Mouse (Mus musculus) MEL (cell line): ENCODE measurements at regions not wholly inside any gene's neighbourhood (a gene's known extent, or its start where the extent isn't known, plus 50 kb on each side); places are given as distances from the start of the nearest gene placed in this dataset.

ENCODE experiments used
- DNase-seq: peaks from one replicate; pipeline ENCODE4 v3.0.0; 2011; ENCODE audit warnings: low read depth, low spot score
- H3K27ac ChIP-seq: 2 replicates; pipeline ENCODE4 v1.5.1; 2012; ENCODE audit warnings: low read depth, mild to moderate bottlenecking, control low read depth, low read length, moderate library complexity; ENCODE audit not compliant: control insufficient read depth
- H3K27me3 ChIP-seq, 2 experiments: fragments of 150-350 bp in 1 of 2; sonication (generic) in 1 of 2; 2 replicates each; pipeline ENCODE4 v1.6.1; 2012; ENCODE audit warnings: low read length in 2 of 2, mild to moderate bottlenecking in 2 of 2, improper control_type of control experiment in 1 of 2, moderate library complexity in 1 of 2; ENCODE audit not compliant: insufficient read depth in 2 of 2, control insufficient read depth in 1 of 2
- H3K36me3 ChIP-seq, 2 experiments: 2 replicates each; pipeline ENCODE4 v1.6.1; 2012 to 2014; ENCODE audit warnings: low read length in 2 of 2, improper control_type of control experiment in 1 of 2, inconsistent platforms in 1 of 2, mild to moderate bottlenecking in 1 of 2; ENCODE audit not compliant: insufficient read depth in 2 of 2, control insufficient read depth in 1 of 2
- H3K4me1 ChIP-seq, 2 experiments: fragments of 150-350 bp in 1 of 2; sonication (generic) in 1 of 2; 2 replicates each; pipeline ENCODE4 v1.6.1; 2012; ENCODE audit warnings: low read length in 2 of 2, improper control_type of control experiment in 1 of 2, mild to moderate bottlenecking in 1 of 2; ENCODE audit not compliant: insufficient read depth in 2 of 2, control insufficient read depth in 1 of 2
- H3K4me3 ChIP-seq, 2 experiments: fragments of 150-350 bp in 1 of 2; sonication (generic) in 1 of 2; 2 replicates each; pipeline ENCODE4 v1.5.1; 2012; ENCODE audit warnings: low read depth in 2 of 2, low read length in 2 of 2, mild to moderate bottlenecking in 2 of 2, moderate library complexity in 2 of 2, control low read depth in 1 of 2, improper control_type of control experiment in 1 of 2; ENCODE audit not compliant: control insufficient read depth in 1 of 2, insufficient read depth in 1 of 2
- H3K79me2 ChIP-seq: 2 replicates; pipeline ENCODE4 v1.6.1; 2012; ENCODE audit warnings: mild to moderate bottlenecking, low read length, moderate library complexity; ENCODE audit not compliant: control insufficient read depth, poor library complexity, insufficient read depth
- H3K9ac ChIP-seq: 2 replicates; pipeline ENCODE4 v1.6.1; 2012; ENCODE audit warnings: low read depth, mild to moderate bottlenecking, control low read depth, low read length, moderate library complexity; ENCODE audit not compliant: control insufficient read depth, poor library complexity, severe bottlenecking
- H3K9me3 ChIP-seq: fragments of 150-350 bp; sonication (generic); replicated peaks from 2 replicates; pipeline ENCODE4 v1.6.1; 2012; ENCODE audit warnings: mild to moderate bottlenecking, low read length, improper control_type of control experiment, moderate library complexity; ENCODE audit not compliant: insufficient read depth
- E2F4 ChIP-seq: IDR thresholded peaks from 2 replicates; pipeline ENCODE4 v1.6.1; 2011; ENCODE audit warnings: low read depth, low read length, improper control_type of control experiment, borderline replicate concordance
- ELF1 ChIP-seq: IDR thresholded peaks from 2 replicates; pipeline ENCODE4 v1.6.1; 2014; ENCODE audit warnings: low read depth, mild to moderate bottlenecking, inconsistent platforms, low read length, improper control_type of control experiment, moderate library complexity
- EP300 ChIP-seq, 2 experiments: IDR thresholded peaks; 2 replicates each; pipeline ENCODE4 v1.6.1; 2011; ENCODE audit warnings: improper control_type of control experiment in 2 of 2, low read length in 2 of 2, low read depth in 1 of 2, mild to moderate bottlenecking in 1 of 2
- HCFC1 ChIP-seq: IDR thresholded peaks from 2 replicates; pipeline ENCODE4 v1.6.1; 2012; ENCODE audit warnings: low read depth, mild to moderate bottlenecking, inconsistent platforms, low read length, improper control_type of control experiment, moderate library complexity
- JUND ChIP-seq: IDR thresholded peaks from 2 replicates; pipeline ENCODE4 v1.6.1; 2011; ENCODE audit warnings: low read depth, mild to moderate bottlenecking, improper control_type of control experiment, low read length
- KAT2A ChIP-seq: conservative IDR thresholded peaks from 2 replicates; pipeline ENCODE4 v1.6.1; 2012; ENCODE audit warnings: low read depth, low read length, improper control_type of control experiment, inconsistent platforms
- MAFK ChIP-seq: IDR thresholded peaks from 2 replicates; pipeline ENCODE4 v1.6.1; 2011; ENCODE audit warnings: low read depth, mild to moderate bottlenecking, low read length, improper control_type of control experiment, borderline replicate concordance
- MAX ChIP-seq: IDR thresholded peaks from 2 replicates; pipeline ENCODE4 v1.6.1; 2011; ENCODE audit warnings: low read length, improper control_type of control experiment
- MEF2A ChIP-seq: IDR thresholded peaks from 2 replicates; pipeline ENCODE4 v1.6.1; 2014; ENCODE audit warnings: low read depth, mild to moderate bottlenecking, inconsistent platforms, low read length, improper control_type of control experiment; ENCODE audit not compliant: poor library complexity, insufficient replicate concordance, severe bottlenecking; ENCODE audit errors: extremely low read depth
- MYB ChIP-seq: IDR thresholded peaks from 2 replicates; pipeline ENCODE4 v1.6.1; 2011; ENCODE audit warnings: mild to moderate bottlenecking, low read depth, low read length, improper control_type of control experiment
- NELFE ChIP-seq: IDR thresholded peaks from 2 replicates; pipeline ENCODE4 v1.6.1; 2011; ENCODE audit warnings: low read depth, low read length, improper control_type of control experiment
- NRF1 ChIP-seq: IDR thresholded peaks from 2 replicates; pipeline ENCODE4 v1.6.1; 2014; ENCODE audit warnings: low read depth, mild to moderate bottlenecking, inconsistent platforms, low read length, improper control_type of control experiment, moderate library complexity; ENCODE audit not compliant: poor library complexity, insufficient read depth, severe bottlenecking
- POLR2AphosphoS2 ChIP-seq: IDR thresholded peaks from 2 replicates; pipeline ENCODE4 v1.6.1; 2011; ENCODE audit warnings: low read length, improper control_type of control experiment
- POLR2AphosphoS5 ChIP-seq: IDR thresholded peaks from 2 replicates; pipeline ENCODE4 v1.6.1; 2012; ENCODE audit warnings: low read depth, borderline replicate concordance, mild to moderate bottlenecking, inconsistent platforms, low read length, moderate library complexity, mixed read lengths
- RAD21 ChIP-seq: IDR thresholded peaks from 2 replicates; pipeline ENCODE4 v1.6.1; 2011; ENCODE audit warnings: mild to moderate bottlenecking, low read depth, low read length, improper control_type of control experiment
- RCOR1 ChIP-seq: IDR thresholded peaks from 2 replicates; pipeline ENCODE4 v1.6.1; 2012; ENCODE audit warnings: low read depth, mild to moderate bottlenecking, inconsistent platforms, low read length, improper control_type of control experiment
- TAL1 ChIP-seq: IDR thresholded peaks from 2 replicates; pipeline ENCODE4 v1.6.1; 2012; ENCODE audit warnings: mild to moderate bottlenecking, inconsistent platforms, low read length, moderate library complexity, mixed read lengths
- TBP ChIP-seq: IDR thresholded peaks from 2 replicates; pipeline ENCODE4 v1.8.0; 2011; ENCODE audit warnings: low read depth, low read length, improper control_type of control experiment
- ZC3H11A ChIP-seq: IDR thresholded peaks from 2 replicates; pipeline ENCODE4 v1.6.1; 2012; ENCODE audit warnings: low read depth, mild to moderate bottlenecking, inconsistent platforms, low read length, improper control_type of control experiment
- ZMIZ1 ChIP-seq: IDR thresholded peaks from 2 replicates; pipeline ENCODE4 v1.6.1; 2012; ENCODE audit warnings: low read depth, mild to moderate bottlenecking, inconsistent platforms, low read length, improper control_type of control experiment, moderate library complexity

- H3K9ac ChIP-seq, result no peak overlapping the region
- no peaks in the 10 kb centered on the region for H3K36me3 ChIP-seq
- H3K9me3 ChIP-seq, result no peaks in the 10 kb centered on the region
- H3K79me2 ChIP-seq, result no peaks in the 10 kb centered on the region
- no peaks in the 10 kb centered on the region for H3K27me3 ChIP-seq
- TF ChIP-seq RAD21 (no peak), EP300 (IDR thresholded peaks at IDR 0.05; ENCODE audit: low read depth in 1 of 2, low read length in 2 of 2) (no peak), NELFE (no peak), POLR2AphosphoS5 (no peak), NRF1 (no peak), TAL1 (no peak), ZC3H11A (no peak), MYB (no peak)
- TF ChIP-seq, all 39 proteins: peak for 0
- H3K27ac ChIP-seq, result no peak overlapping the region
- no peaks in the 10 kb centered on the region for H3K4me1 ChIP-seq
- no peak for DNase-seq
- no peak overlapping the region for H3K4me3 ChIP-seq
Measured at GRCm38 (mm10) chr7:113638098-113638497, 124.5 kb downstream of the Far1 start.

GRCm38 (mm10) chr7:113642540-113642939 lies 123.3 kb upstream of the Spon1 start:
- Histone ChIP-seq H3K4me3 (no peak overlapping the region), H3K4me1 (no peaks in the 10 kb centered on the region), H3K27ac (no peak overlapping the region), H3K9me3 (no peaks in the 10 kb centered on the region), H3K36me3 (no peaks in the 10 kb centered on the region), H3K27me3 (no peaks in the 10 kb centered on the region), H3K9ac (no peak overlapping the region), H3K79me2 (no peaks in the 10 kb centered on the region)
- TF ChIP-seq E2F4 (no peak), ZMIZ1 (no peak), MAX (no peak), POLR2AphosphoS2 (no peak), POLR2AphosphoS5 (no peak), NRF1 (no peak), JUND (no peak), NELFE (no peak), KAT2A (no peak), MAFK (no peak), HCFC1 (no peak), RCOR1 (no peak), MYB (no peak), EP300 (IDR thresholded peaks at IDR 0.05; ENCODE audit: low read depth in 1 of 2, low read length in 2 of 2) (no peak), TBP (no peak), MEF2A (no peak), TAL1 (no peak), ELF1 (no peak)
- no peak for DNase-seq
